In genomic region chr10:105660761-105661160, GRCm38 (mm10) we compare ENCODE assay signal across 24 mouse cellular contexts.
DNase-seq lines count a peak whose midpoint lies in the region; ATAC-seq and TF ChIP-seq lines count a peak whose summit lies in the region.
"Had no signal": no experiment of that assay in that cellular context is flagged by ENCODE, and none has a peak within 500 bp of the region (broad histone marks: within the 10 kb centered on the region; RNA-seq: fewer than 3 reads in every experiment).

No protein-coding gene starts in this region.

- H3K4me3 ChIP-seq in megakaryocyte, embryonic 14.5 days (replicated peaks): peak overlapping the region; percentile 51
- H3K4me3 ChIP-seq in gastrocnemius, adult 2 months: no peak overlapping the region
- H3K4me3 ChIP-seq in hindbrain, embryonic 13.5 days: no peak overlapping the region
- H3K4me3 ChIP-seq: embryonic facial prominence, embryonic 10.5 days; embryonic facial prominence, embryonic 12.5 days; forebrain, embryonic 13.5 days; forebrain, embryonic 15.5 days had no signal

- no peak for ATAC-seq in megakaryocyte, adult 5-6 weeks (ENCODE audit: poor library complexity, severe bottlenecking)
- no peak for ATAC-seq in hindbrain, embryonic 13.5 days (ENCODE audit: low FRiP score)
- ATAC-seq: activated CD4-positive, CD25-positive, alpha-beta regulatory T cell, adult 4 months; CD4-positive, CD25-positive, alpha-beta regulatory T cell, adult 4 months; forebrain, embryonic 13.5 days; forebrain, embryonic 15.5 days; forebrain, postnatal 0 days; Patski had no signal

- H3K27me3 ChIP-seq in megakaryocyte, embryonic 14.5 days (replicated peaks): no peaks in the 10 kb centered on the region
- H3K27me3 ChIP-seq in hindbrain, embryonic 13.5 days: no peaks in the 10 kb centered on the region
- H3K27me3 ChIP-seq: CH12.LX; embryonic facial prominence, embryonic 12.5 days; forebrain, embryonic 13.5 days; forebrain, embryonic 15.5 days; Patski had no signal

- no peak overlapping the region for H3K9ac ChIP-seq in hindbrain, embryonic 13.5 days
- H3K9ac ChIP-seq: embryonic facial prominence, embryonic 12.5 days; forebrain, embryonic 13.5 days; forebrain, embryonic 15.5 days; forebrain, postnatal 0 days had no signal

- intact Hi-C loops in gastrocnemius, adult 2 months (cut with DNase I): no loop called here

- H3K36me3 ChIP-seq in megakaryocyte, embryonic 14.5 days (replicated peaks; ENCODE audit: low read length): no peaks in the 10 kb centered on the region
- no peaks in the 10 kb centered on the region for H3K36me3 ChIP-seq in hindbrain, embryonic 13.5 days
- H3K36me3 ChIP-seq: embryonic facial prominence, embryonic 10.5 days; embryonic facial prominence, embryonic 12.5 days; forebrain, embryonic 15.5 days; G1E had no signal

- DNase-seq in R1 (ENCODE audit: low read depth, low spot score): peak; percentile 67
- no peak for DNase-seq in gastrocnemius, adult 2 months
- DNase-seq: adrenal gland, adult 8-10 months; adrenal gland, postnatal 14 days; adrenal gland, postnatal 36 days; B cell, adult 2 months; cerebellum, adult 11-12 months; cerebellum, adult 2 months; cerebellum, adult 9-10 months; cerebellum, postnatal 10 days; cerebellum, postnatal 25 days; forebrain, postnatal 0 days had no signal

- H3K4me1 ChIP-seq in megakaryocyte, embryonic 14.5 days: 0 out of 2 replicates have a peak, but pooled peaks cover 3% of the 10 kb centered on the region
- no peaks in the 10 kb centered on the region for H3K4me1 ChIP-seq in hindbrain, embryonic 13.5 days (replicated peaks)
- H3K4me1 ChIP-seq: embryonic facial prominence, embryonic 10.5 days; embryonic facial prominence, embryonic 12.5 days; forebrain, embryonic 13.5 days; forebrain, embryonic 15.5 days had no signal

- H3K4me2 ChIP-seq in hindbrain, embryonic 13.5 days: no peak overlapping the region
- H3K4me2 ChIP-seq: embryonic facial prominence, embryonic 12.5 days; forebrain, embryonic 13.5 days; forebrain, embryonic 15.5 days had no signal

- TF ChIP-seq CTCF in gastrocnemius, adult 2 months (IDR thresholded peaks at IDR 0.05): no peak

- 95% methylated on average over 7 of the region's 7 CpGs for WGBS in hindbrain, embryonic 13.5 days

- H3K27ac ChIP-seq in gastrocnemius, adult 2 months: no peak overlapping the region
- H3K27ac ChIP-seq in hindbrain, embryonic 13.5 days: no peak overlapping the region
- H3K27ac ChIP-seq: embryonic facial prominence, embryonic 10.5 days; embryonic facial prominence, embryonic 12.5 days; forebrain, embryonic 13.5 days; forebrain, embryonic 15.5 days had no signal

- no peaks in the 10 kb centered on the region for H3K9me3 ChIP-seq in megakaryocyte, embryonic 14.5 days
- no peaks in the 10 kb centered on the region for H3K9me3 ChIP-seq in hindbrain, embryonic 13.5 days
- H3K9me3 ChIP-seq: embryonic facial prominence, embryonic 10.5 days; embryonic facial prominence, embryonic 12.5 days; forebrain, embryonic 13.5 days; forebrain, embryonic 15.5 days; G1E had no signal
